Mouse (Mus musculus): ENCODE data around the gene Tnfrsf19.

The Tnfrsf19 gene

GRCm38 (mm10) chr14:60966061-60966460 lies 80.2 kb downstream of the Tnfrsf19 start:
- no peak for DNase-seq (ENCODE audit: low spot score in 2 of 2)

DNA sequence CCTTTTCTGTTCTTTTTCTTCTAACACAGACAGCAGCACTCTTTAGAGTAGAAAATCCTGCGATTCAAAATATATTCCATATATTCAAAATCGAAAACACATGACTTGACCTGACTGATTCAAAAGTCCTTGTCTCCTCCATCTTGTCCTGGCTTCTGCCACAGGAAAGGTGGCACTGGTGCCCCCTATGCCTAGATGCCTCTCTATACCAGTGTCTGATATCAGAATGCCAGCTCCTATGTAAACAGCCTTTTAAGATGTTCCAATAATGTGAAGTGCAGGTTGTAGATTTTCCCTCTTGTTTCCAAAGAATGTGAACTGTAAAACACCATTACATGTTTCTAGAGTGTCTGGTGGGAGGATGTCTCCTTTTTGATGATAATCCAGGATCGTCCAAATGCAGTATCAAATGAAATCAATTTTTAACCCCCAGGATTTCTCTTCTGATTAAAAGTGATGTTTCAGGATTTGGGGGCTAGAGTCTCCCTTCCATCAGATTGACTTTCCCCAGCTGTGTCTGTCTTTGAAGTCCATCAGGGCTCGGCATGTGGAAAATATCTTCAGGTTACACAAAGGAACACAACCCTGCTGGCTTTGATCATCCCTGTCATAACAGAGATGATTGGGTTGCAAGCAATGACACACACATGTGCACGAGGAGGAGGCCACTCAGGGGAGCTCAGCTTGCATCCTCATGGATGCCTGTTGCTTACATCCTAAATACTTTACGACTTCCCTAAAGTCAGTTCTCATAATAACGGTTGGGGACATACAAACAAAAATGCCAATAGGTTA lies 82.1 kb downstream of the Tnfrsf19 start:
- DNase-seq (ENCODE audit: low spot score in 2 of 2), result no peak

- no peak for DNase-seq (ENCODE audit: low spot score in 2 of 2)
These were observed 88.6 kb downstream of the Tnfrsf19 start for GRCm38 (mm10) chr14:60957611-60958157.

DNA sequence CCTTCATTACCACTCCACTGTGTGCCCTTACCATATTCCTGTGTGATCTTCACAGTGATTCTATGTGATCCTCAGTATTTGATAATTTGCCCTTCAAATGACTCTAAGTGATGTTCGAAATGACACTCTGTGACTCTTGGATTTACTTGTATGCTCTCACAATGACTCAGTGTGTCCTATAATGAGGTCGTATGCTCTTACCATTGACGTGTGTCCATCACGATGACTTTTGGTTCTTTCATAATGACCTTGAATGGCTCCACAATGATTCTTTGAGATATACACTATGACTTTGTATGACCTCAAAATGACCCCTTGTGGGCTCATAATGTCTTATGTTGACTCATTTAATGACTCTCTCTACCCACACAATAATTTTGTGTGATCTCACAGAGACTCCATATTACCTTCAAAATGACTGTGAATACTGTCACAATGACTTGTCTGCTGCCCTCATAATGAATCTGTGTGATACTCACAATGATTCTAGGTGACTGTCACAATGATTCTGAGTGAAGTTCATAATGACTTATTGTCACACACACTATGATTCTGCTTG lies 108.7 kb downstream of the Tnfrsf19 start:
- no peak for DNase-seq (ENCODE audit: low spot score in 2 of 2)

DNA sequence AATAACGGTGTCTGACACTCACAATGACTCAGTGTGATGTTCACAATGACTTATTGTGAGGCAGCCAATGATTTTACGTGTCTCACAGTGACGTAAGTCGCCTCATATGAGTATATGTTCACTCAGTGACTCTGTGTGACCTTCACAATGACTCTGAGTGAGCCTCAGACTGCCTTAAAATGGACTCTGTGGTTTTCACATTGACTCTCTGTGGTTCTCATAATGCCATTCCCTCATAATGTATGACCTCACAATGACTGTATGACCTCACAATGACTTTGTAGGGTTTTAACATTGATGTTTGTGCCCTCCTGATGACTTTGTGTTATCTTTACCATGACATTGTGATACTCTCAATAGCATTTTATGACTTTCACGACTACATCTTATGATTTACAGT lies 110.6 kb downstream of the Tnfrsf19 start:
- no peak for DNase-seq (ENCODE audit: low spot score in 2 of 2)

- DNase-seq (ENCODE audit: low spot score in 2 of 2), result no peak
These were observed 120.3 kb downstream of the Tnfrsf19 start for GRCm38 (mm10) chr14:60926011-60926410.

DNA sequence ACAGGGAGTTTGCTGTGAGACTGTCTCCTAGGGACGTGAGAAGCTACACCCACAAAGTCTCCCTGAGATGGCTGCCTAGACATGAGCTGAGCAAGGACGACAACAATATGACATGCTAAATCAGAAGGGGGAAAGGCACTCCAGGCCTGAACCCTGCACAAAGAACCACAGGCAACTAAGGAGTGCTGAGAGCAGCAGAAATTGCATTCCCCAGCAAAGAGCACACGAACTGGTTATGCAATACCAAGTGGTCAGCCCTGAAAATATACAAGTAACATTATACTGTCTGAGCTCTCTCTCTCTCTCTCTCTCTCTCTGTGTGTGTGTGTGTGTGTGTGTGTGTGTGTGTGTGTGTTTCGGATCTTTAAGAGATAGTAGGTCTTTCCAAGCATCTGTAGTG lies 129.6 kb downstream of the Tnfrsf19 start:
- no peak for DNase-seq (ENCODE audit: low spot score in 2 of 2)
